Mouse (Mus musculus) left cerebral cortex, postnatal 14 days (tissue): ENCODE measurements around the gene Ddi2. TPM values are rescaled to one million over a fixed set of nuclear protein-coding genes. Genes with fewer than 3 reads are reported as not detected.

Experiments
- DNase-seq, 2 experiments: peaks; one replicate each; pipeline ENCODE4 v3.0.0; 2021 to 2022; ENCODE audit warnings: low spot score in 2 of 2, mixed read lengths in 1 of 2
- intact Hi-C: fragments of 180-260 bp; cut with DNase I; formaldehyde crosslinking; loops from one replicate; pipeline ENCODE4 v1.15.1; 2025
- total RNA-seq, 2 experiments: library from RNA; stranded (reverse); gene quantifications; 2 replicates each; pipeline ENCODE4 v1.2.3; 2021

Ddi2 gene
- total RNA-seq, 2 experiments from 2014 or later = 32.5 to 33.6 TPM

DNA sequence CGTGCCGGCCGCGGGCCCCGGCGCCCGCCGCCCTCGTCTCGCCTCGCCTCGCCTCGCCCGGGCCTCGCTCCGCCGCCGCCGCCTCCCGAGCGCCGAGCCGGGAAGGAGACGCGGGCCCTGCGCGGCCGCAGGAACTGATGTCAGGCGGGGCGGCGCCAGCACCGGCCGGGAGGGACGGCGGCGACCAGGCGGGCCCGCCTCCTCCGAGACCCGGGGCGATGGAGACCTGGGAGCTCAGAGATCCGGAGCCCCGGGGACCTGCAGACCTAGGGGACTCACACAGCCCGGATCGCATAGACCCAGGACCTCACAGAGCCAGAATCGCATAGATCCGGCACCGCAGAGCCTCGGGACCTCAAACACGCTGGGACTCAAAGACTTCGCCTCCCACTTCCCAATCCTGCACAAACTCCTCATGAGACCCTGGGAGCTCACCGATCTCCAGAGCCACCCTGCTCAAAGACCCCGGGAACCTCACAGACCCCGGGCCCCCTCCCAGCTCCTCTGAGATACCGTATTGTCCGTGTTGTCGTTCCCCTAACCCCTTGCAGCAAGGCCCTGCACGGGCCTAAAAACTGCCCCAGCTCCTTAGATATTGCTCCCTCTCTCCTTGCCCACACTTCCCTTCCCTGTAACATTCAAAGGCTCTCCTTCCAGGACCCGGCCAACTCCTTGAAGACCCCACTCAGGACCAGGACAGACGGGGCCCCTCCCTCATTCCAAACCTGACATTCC is 59.0 kb downstream of the Ddi2 start:
- intact Hi-C loops = no loop called here
- DNase-seq = peak in 1 of 2 experiments; percentile 74

DNA sequence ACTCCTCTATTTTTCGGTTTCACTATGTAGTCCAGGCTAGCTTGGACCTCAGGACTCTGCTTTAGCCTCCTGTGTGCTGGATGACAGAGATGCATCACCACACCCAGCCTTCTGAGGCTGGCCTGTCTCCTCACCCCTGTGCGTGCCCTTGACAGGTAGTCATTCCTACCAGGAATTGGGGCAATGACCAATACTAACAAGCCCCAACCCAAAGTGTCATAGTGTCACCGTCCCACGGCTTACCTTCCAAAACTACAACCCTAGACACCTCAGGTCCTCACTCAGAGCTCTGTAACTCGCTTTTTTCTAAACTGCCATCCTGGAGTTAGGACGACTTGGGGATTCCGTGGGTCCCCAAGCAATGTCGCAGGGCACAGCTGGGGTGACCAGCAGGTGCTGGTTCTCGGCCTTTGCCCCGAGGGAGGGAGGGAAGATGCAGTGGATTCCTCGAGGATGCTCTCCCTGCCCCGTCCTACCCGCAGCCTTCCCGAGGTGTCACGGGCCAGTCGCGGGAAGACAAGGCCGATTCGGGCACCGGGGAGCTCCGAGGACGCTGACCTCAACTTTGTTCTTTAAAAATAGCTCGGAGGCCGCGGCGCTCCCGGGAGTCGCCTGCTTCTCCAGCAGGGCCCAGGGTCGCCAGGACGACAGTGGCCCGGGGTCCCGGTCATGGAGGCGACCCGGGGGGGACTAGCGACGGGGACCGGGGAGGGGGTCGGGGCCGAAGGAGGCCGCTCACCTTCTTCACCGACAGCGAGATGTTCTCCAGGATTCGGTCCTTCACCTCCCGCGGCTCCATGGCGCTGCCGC is 59.9 kb downstream of the Ddi2 start:
- DNase-seq = no peak
- intact Hi-C loops = no loop called here

DNA sequence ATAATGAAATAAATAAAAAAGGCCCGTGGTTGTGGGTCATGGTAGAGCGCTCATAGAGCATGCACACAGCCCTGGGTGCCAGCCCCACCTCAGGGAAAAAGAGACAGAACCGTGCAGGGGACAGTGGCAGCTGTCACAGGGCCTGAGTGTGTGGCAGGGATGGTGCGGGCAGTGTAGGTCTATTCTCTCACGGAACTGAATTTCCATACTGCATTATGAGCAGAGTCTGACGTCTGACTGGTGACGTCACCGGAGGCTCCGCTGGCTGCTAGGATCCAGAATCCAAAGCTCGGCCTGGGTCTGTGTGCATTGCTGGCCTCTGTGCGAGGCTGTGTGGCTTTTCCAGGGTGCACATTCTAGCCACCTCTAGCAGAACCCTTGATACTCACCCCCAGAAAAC is 62.3 kb downstream of the Ddi2 start:
- intact Hi-C loops = no loop called here
- DNase-seq = no peak

DNA sequence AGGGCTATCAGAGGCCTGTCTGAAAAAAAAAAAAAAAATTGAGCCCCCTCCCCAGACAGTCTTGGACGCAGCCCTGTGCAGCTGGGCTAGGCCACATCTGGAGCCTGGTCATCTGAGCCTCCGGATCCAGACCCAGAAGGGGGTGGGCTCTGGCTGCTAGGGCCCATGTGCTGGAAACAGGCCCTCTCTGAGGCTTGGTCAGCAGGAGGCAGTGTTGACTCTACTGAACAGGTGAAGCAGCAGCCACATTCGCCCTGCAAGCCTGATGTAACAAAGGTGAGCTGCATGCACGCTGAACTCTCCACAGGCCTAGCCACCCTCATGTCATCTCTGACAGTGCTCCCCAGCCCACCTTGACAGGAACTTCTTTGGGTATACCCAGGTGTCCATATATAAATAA is 63.5 kb downstream of the Ddi2 start:
- DNase-seq = no peak
- intact Hi-C loops = no loop called here

DNA sequence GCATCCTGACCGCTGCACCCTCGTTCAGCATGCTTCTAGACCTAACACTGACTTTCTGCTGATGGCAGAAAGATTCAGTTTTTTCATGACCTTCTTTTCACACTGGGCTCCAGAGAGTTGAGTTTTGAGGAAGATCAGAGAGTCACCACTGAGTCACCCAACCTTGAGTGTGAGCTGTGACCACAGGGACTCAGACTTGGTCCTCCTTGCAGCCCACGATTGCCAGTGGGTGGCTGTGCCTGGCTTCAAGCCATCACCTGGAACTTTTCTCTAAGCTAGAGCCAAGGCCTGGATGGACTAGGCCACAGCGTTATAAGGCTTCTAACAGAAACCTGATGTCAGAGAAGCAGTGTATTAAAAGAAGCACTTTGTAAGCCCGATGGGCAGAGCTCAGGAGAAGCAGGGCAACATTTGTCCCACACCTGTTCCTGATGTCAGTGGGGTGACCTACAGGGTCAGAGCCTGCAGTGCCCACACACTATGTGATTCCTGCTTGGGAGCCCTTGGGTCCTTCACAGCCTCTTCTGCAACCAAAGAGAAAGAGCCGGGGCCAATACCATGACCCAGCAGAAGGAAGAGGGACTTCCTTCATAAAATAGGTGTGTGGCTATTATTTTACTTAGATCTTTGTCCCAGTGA is 64.3 kb downstream of the Ddi2 start:
- intact Hi-C loops = no loop called here
- DNase-seq = no peak

DNA sequence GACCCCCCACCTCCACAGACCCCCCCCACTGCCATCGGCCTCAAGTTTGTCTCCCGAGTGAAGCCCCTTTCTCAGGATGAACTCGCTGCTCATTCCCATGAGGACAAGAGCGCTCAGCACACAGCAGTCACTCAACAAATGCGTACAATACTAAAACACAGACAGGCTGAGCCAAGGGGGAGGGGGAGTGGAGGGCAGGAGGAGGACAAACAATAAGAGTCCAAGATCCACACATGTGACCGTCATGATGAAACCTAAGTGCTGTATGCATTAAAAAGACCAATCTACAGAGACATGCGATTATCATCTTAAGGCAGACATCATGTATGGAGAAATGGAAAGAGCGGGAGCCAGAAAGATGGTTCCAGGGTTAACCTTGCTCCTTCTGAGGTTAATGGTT is 66.3 kb downstream of the Ddi2 start:
- intact Hi-C loops = no loop called here

DNA sequence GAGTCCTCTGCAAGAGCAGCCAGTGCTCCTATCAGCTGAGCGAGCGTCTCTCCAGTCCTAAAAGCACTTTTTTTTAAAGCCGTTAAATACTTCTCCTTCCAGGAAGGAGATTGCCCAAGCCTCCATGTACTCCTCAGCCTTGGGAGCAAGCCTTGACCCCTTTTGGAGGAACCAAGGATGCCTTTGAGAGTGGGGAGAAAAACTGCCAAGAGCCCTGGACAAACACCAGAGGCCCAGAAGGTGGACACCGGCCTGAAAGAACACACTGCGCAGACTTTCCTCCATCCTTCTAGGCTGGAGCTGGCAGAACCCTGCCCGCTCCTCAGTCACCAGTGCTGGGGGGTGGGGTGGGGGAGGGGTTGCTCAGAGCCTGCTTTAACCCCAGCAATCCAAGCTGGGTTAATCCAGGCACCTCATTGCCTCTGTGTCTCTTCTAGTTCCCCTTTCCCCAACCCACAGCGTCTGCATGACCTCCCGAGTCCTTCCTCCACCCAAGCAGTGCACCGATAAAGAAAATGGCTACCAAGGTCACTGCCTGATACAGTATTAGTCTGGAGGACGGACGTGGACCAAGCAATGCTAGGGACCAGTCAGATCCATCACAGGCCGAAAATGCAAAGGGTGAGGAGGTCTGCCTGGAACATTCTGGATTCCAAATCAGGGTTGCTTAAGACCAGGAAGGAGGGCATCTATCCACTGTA is 67.2 kb downstream of the Ddi2 start:
- intact Hi-C loops = no loop called here
- peak in 1 of 2 experiments; percentile 48 for DNase-seq

More for the DNA sequence above, 66.3 kb downstream of the Ddi2 start:
- DNase-seq = no peak

DNA sequence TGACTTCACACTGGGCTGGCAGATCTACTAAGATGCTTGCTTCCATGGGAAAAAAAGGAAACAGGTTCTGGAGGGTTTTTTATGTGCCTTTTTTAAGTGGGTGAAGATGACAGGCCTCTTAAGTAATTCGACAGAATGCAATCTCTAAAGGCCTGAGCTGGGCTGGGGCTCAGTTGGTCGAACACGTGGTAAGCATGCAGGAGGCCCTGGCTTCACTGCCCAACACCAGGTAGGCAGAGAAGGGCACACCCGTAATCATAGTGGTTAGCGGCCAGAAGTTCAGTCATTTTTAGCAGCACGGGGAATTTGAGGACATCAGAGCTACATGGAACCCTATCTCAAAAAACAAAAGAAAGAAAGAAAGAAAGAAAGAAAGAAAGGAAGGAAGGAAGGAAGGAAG is 68.7 kb downstream of the Ddi2 start:
- intact Hi-C loops = no loop called here
- no peak for DNase-seq

DNA sequence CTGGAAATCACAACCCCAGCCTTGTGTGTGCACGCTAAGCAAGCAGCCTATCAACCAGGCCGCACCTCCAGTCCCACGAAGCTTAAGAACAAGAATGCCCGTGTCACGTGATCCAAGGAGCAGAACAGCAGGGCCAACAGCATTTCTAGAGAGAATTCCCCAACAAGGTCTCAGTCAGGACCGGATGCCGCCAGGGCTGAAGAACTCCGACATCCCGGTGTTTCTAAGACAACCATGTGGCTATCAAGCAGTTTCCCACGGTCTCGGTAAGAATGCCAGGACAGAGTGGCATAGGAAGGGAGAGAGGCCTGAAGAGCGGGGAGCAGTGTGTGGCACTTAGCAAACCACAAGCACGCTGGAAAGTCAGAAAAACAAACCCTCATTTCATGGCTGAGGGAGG is 69.4 kb downstream of the Ddi2 start:
- no peak for DNase-seq
- intact Hi-C loops = no loop called here

DNA sequence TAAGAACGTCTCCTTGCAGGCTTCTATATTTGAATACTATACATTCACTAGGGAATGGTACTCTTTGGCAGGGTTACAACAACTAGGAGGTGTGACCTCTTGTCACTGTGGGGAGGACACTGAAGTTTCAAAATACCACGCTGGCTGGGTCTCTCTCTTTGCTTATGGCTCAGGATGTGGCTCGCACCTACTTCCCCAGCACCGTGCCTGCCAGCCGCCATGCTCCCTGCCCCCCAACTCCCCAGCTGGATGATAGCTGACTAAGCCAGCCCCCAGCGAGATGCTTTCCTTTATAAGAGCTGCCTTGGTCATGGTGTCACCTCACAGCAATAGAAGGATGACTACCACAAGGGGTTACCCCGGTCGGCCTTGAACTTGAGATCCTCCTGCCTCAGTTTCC is 70.2 kb downstream of the Ddi2 start:
- no peak for DNase-seq
- intact Hi-C loops = no loop called here

DNA sequence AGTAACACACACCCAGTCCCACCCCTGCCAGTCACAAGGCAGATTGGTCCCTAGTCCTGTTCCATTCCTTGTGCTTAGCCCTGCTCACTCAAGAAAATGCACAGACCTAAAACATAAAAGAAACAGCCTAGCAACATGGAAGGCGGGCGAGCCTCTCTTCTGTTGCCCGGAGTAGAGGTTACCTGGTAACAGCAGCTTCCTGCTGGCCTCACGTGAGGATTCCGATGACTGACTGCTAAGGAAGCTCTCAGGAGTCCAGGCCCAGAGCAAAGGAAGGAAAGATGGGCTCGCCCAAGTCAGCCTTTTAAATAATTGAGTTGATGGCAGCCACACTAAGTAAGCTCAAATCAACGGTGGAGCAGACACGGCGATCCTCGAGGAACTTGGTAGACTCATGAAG is 71.3 kb downstream of the Ddi2 start:
- DNase-seq = no peak
- intact Hi-C loops = no loop called here

DNA sequence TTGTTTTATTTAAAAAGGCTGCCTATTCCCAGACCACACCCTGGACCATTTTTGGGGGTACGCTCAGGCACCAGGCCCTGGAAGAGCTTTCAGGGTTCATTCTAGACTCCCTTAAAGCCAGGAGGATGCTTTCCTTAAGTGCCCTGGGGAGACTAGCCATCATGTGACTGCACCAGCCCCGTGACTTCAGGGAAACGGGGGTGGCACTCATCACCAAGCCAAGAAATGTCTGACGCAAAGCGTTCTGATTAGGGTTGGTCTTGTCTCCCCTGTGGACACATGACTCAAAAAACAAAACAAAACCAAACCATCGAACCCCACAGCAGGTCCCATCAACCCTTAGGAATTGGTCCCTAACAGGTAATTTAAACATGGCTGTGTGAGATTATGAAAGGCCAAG is 71.9 kb downstream of the Ddi2 start:
- intact Hi-C loops = no loop called here
- no peak for DNase-seq

DNA sequence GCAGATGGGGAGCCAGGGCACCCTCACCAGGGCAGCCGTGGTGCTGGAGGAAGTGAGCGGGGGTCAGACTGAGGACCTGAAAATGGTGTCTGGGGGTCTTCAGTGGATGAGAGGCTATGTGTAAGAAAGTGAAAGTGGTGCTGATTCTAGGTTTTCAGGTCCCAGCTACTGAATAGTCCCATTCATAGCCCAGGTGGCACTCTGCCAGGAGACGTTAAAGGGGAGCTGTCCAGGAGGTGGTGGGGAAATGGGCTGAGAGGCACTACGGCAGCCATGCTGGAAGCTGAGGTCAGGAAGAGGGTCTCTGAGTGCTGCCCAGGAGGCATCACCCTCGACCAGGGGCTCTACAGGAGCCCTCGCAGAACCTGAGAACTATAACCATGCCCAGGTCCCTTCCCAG is 74.0 kb downstream of the Ddi2 start:
- DNase-seq = peak in 1 of 2 experiments; percentile 44
- intact Hi-C loops = no loop called here

DNA sequence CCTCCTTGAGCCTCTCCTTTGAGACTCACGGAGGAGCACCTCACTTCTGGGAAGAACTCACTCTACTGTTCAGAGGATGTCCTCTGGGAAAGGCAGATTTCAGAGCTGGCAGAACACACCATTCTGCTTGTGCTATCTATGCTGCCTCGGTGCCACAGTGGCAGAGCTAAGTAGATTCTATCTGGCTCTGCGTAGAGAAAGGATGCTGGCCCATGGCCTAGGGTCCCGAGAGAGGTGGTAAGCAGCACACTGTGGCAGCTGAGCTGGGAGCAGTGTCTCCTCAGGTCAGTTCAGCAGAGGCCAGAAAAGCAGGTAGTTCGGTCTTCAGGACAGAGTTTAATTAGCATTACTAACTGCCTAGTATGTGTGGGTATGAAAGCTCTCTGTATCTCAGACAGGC is 75.0 kb downstream of the Ddi2 start:
- DNase-seq = no peak
- intact Hi-C loops = no loop called here

DNA sequence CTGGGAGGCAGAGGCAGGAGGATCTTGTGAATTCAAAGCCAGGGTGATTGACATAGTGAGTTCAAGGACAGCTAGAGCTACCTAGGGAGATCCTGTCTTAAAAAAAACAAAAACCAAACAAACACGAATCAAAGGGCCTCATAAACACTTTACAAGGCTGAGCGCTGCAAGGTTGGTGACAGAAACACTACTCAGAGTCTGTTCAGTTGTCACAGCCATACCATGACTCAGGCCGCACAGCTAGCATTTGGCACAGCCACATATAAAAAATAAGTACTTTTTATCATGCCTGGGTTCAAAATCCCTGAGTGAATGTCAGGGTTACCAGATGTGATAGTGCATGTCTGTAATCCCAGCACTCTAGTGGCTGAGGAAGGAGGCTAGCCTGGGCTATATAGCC is 76.0 kb downstream of the Ddi2 start:
- intact Hi-C loops = no loop called here
- no peak for DNase-seq

DNA sequence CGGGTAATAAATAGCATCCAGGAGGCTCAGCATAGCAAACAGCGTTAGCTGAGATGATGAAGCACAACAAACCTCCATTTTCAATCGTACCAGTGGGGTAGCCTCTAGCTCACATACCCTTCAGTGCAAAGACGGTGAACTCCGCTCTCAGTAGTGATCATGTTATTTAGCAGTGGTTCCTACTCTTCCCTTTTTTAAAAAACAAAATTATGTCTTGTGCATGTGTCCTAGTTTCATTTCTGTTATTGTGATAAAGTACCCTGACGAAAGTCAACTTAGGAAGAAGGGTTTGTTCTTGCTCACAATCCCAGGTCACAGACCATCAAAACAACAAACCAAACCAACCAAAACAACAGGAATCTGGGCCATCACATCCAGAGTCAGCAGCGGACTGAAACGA is 77.2 kb downstream of the Ddi2 start:
- intact Hi-C loops = no loop called here
- DNase-seq = no peak

DNA sequence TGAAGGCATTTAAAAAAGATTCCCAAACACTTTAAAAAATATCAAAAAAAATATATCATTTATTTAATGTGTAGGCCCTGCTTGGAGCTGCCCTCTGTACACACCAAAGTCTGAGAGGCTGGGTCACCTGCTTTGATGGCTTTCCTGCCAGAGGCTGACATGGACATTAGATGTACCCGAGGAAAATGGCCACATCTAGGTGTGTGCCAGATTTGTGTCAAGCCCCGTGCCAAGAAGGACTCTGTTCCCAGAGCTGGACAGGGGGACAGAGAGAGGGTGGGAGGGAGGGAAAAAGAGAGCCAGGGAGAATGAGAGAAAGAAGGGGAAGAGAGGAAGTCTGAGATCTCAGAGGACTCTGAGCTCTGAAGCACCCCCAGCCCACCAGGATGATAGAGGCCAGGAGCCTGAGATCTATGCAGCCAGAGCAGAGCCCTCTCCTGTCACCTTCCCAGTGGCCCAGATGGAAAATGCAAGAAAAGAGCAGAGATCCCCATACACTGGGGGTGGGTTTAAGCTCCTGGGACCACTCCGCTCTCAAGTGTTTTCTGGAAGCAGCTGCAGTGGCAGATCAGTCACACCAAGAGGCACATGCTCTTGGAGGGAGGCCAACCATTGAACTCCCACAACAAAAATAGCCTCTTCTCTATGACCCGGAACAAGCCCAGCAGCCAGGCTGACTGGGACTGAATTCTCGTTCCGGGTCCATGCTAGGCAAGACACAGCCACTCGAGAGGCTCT is 79.9 kb downstream of the Ddi2 start:
- peak; percentile 65 to 83 for DNase-seq
- intact Hi-C loops = no loop called here

DNA sequence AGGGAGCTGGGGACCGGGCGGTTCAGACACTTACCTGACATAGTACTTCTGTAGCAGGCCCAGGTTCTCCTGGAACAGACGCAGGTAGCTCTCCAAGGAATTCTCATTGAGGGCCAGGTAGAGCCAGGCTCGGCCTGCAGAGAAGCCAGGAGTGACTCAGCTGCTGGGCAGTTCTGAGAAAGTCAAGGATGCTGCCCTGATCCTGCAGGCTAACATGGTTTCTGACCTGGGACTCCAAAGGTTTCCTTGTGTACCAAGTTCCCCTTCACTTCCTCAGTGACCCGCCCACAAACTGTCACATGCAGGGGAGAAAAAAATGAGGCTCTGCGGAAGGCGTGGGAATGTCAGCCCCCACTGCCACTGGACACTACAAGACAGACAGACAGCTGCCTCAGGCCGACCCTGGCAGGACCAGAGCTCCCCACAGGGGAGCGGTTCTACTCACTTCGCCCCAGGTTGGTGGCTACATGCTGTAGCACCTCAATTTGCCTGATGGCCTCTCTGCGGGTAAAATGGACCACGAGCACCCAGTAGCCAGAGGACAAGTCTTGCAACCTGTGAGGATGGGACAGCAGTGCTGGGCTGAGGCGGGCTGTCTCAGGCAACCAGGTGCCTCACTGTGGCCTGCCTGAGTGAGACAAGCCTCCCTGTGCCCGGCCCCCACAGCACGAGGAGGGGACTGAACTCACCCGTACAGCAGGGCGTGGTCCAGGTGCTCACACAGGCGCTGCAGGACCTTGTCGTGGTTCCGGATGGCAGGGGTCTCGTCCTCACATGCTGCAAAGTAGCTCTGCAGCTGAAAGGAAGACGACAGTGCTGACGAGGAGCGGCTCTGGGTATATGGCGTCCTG is 81.0 kb downstream of the Ddi2 start:
- DNase-seq = no peak
- intact Hi-C loops = no loop called here
